Mouse (Mus musculus) E14TG2a.4 (cell line): ENCODE data around the gene Cdh13.

Experiments
- H3K27me3 ChIP-seq: 2 replicates; pipeline ENCODE4 v1.6.1; 2014; ENCODE audit warnings: low read length, control low read depth; ENCODE audit not compliant: insufficient read depth
- H3K36me3 ChIP-seq: 2 replicates; pipeline ENCODE4 v1.6.1; 2014; ENCODE audit warnings: low read length, control low read depth; ENCODE audit not compliant: insufficient read depth
- H3K4me1 ChIP-seq: replicated peaks from 2 replicates; pipeline ENCODE4 v1.6.1; 2014; ENCODE audit warnings: low read depth, low read length, control low read depth
- H3K4me3 ChIP-seq: replicated peaks from 2 replicates; pipeline ENCODE4 v1.5.1; 2014; ENCODE audit warnings: mild to moderate bottlenecking, low read length
- H3K9me3 ChIP-seq: 2 replicates; pipeline ENCODE4 v1.6.1; 2014; ENCODE audit warnings: low read length, control low read depth
- CTCF ChIP-seq: conservative IDR thresholded peaks from 2 replicates; pipeline ENCODE4 v1.5.1; 2014; ENCODE audit warnings: low read length
- NANOG ChIP-seq: IDR thresholded peaks from 2 replicates; pipeline ENCODE4 v1.6.1; 2014; ENCODE audit warnings: borderline replicate concordance, low read length, mixed read lengths
- POU5F1 ChIP-seq: IDR thresholded peaks from 2 replicates; pipeline ENCODE4 v1.6.1; 2014; ENCODE audit warnings: low read length, borderline replicate concordance

The Cdh13 gene

GRCm38 (mm10) chr8:118785646-118786045 lies 502.1 kb downstream of the Cdh13 start:
- Histone ChIP-seq H3K36me3 (no peaks in the 10 kb centered on the region), H3K9me3 (no peaks in the 10 kb centered on the region), H3K4me3 (no peak overlapping the region), H3K4me1 (peaks cover 15% of the 10 kb centered on the region), H3K27me3 (peaks cover 8% of the 10 kb centered on the region)
- TF ChIP-seq NANOG, result no peak
- no peak for TF ChIP-seq POU5F1
- TF ChIP-seq CTCF, result no peak

- TF ChIP-seq POU5F1, result no peak
- no peak for TF ChIP-seq CTCF
- TF ChIP-seq NANOG, result no peak
- H3K9me3 ChIP-seq, result no peaks in the 10 kb centered on the region
- peaks cover 36% of the 10 kb centered on the region for H3K4me1 ChIP-seq
These were observed 506.1 kb downstream of the Cdh13 start for GRCm38 (mm10) chr8:118789649-118790048.

GRCm38 (mm10) chr8:118794886-118795285 lies 511.4 kb downstream of the Cdh13 start:
- no peak for TF ChIP-seq CTCF
- no peak for TF ChIP-seq NANOG
- TF ChIP-seq POU5F1, result no peak
- Histone ChIP-seq H3K4me1 (peaks cover 63% of the 10 kb centered on the region), H3K36me3 (no peaks in the 10 kb centered on the region), H3K9me3 (peaks cover 7% of the 10 kb centered on the region), H3K4me3 (0 out of 2 replicates have a peak overlapping the region, but pooled peaks have one; percentile 1), H3K27me3 (peaks cover 16% of the 10 kb centered on the region)

More at GRCm38 (mm10) chr8:118789649-118790048, 506.1 kb downstream of the Cdh13 start:
- Histone ChIP-seq H3K27me3 (peaks cover 14% of the 10 kb centered on the region), H3K4me3 (no peak overlapping the region), H3K36me3 (no peaks in the 10 kb centered on the region)

GRCm38 (mm10) chr8:118796491-118796890 lies 513.0 kb downstream of the Cdh13 start:
- Histone ChIP-seq H3K9me3 (peaks cover 23% of the 10 kb centered on the region), H3K27me3 (peaks cover 7% of the 10 kb centered on the region), H3K4me3 (peak overlapping the region; percentile 26; the same call in 1 of the 2 replicates), H3K36me3 (peaks cover 3% of the 10 kb centered on the region; the same call in 1 of the 2 replicates), H3K4me1 (peaks cover 66% of the 10 kb centered on the region)
- TF ChIP-seq POU5F1, result no peak
- peak; percentile 30; the same call in 1 of the 2 replicates for TF ChIP-seq NANOG
- TF ChIP-seq CTCF, result no peak

- TF ChIP-seq NANOG (no peak), CTCF (no peak), POU5F1 (no peak)
- peaks cover 3% of the 10 kb centered on the region; the same call in 1 of the 2 replicates for H3K36me3 ChIP-seq
These were observed 513.6 kb downstream of the Cdh13 start for GRCm38 (mm10) chr8:118797127-118797526.

GRCm38 (mm10) chr8:118803168-118803567 lies 519.6 kb downstream of the Cdh13 start:
- Histone ChIP-seq H3K9me3 (peaks cover 25% of the 10 kb centered on the region), H3K4me1 (peaks cover 18% of the 10 kb centered on the region), H3K4me3 (no peak overlapping the region), H3K36me3 (peaks cover 3% of the 10 kb centered on the region; the same call in 1 of the 2 replicates), H3K27me3 (no peaks in the 10 kb centered on the region)
- TF ChIP-seq CTCF (no peak), POU5F1 (no peak), NANOG (no peak)

More at GRCm38 (mm10) chr8:118797127-118797526, 513.6 kb downstream of the Cdh13 start:
- Histone ChIP-seq H3K4me3 (peak overlapping the region; percentile 26; the same call in 1 of the 2 replicates), H3K4me1 (peaks cover 72% of the 10 kb centered on the region), H3K27me3 (peaks cover 7% of the 10 kb centered on the region), H3K9me3 (peaks cover 25% of the 10 kb centered on the region)

- Histone ChIP-seq H3K4me3 (no peak overlapping the region), H3K27me3 (no peaks in the 10 kb centered on the region), H3K36me3 (no peaks in the 10 kb centered on the region), H3K9me3 (no peaks in the 10 kb centered on the region), H3K4me1 (no peaks in the 10 kb centered on the region)
- no peak for TF ChIP-seq CTCF
These were observed 526.1 kb downstream of the Cdh13 start for GRCm38 (mm10) chr8:118809660-118810059.

- H3K27me3 ChIP-seq, result no peaks in the 10 kb centered on the region
- H3K36me3 ChIP-seq, result no peaks in the 10 kb centered on the region
- no peaks in the 10 kb centered on the region for H3K9me3 ChIP-seq
- TF ChIP-seq CTCF, result no peak
- no peak for TF ChIP-seq POU5F1
- no peak for TF ChIP-seq NANOG
- H3K4me1 ChIP-seq, result no peaks in the 10 kb centered on the region
- H3K4me3 ChIP-seq, result no peak overlapping the region
These were observed 531.5 kb downstream of the Cdh13 start for GRCm38 (mm10) chr8:118815055-118815454.

- Histone ChIP-seq H3K4me3 (no peak overlapping the region), H3K4me1 (no peaks in the 10 kb centered on the region), H3K36me3 (no peaks in the 10 kb centered on the region), H3K9me3 (peaks cover 24% of the 10 kb centered on the region), H3K27me3 (no peaks in the 10 kb centered on the region)
- no peak for TF ChIP-seq NANOG
- no peak for TF ChIP-seq POU5F1
- no peak for TF ChIP-seq CTCF
These were observed 543.2 kb downstream of the Cdh13 start for GRCm38 (mm10) chr8:118826761-118827160.
